Mouse (Mus musculus) left cerebral cortex, adult 2 months (tissue): ENCODE data around the gene Pbx1. TPM values are rescaled to one million over a fixed set of nuclear protein-coding genes. Genes with fewer than 3 reads are reported as not detected.

Experiments used
- DNase-seq, 2 experiments: peaks; one replicate each; pipeline ENCODE4 v3.0.0; 2021 to 2022; ENCODE audit warnings: low spot score in 2 of 2, mixed read lengths in 1 of 2; ENCODE audit errors: extremely low spot score in 1 of 2
- H3K27ac ChIP-seq: fragments of 200-600 bp; 2 replicates; pipeline ENCODE4 v1.8.1; 2022
- H3K4me3 ChIP-seq: fragments of 200-600 bp; 2 replicates; pipeline ENCODE4 v1.8.1; 2022
- CTCF ChIP-seq: fragments of 200-600 bp; IDR thresholded peaks from 2 replicates; pipeline ENCODE4 v1.8.1; 2022; ENCODE audit warnings: antibody characterized with exemption, mild to moderate bottlenecking, moderate library complexity
- intact Hi-C: fragments of 180-260 bp; cut with DNase I; formaldehyde crosslinking; loops from one replicate; pipeline ENCODE4 v1.15.1; 2025
- total RNA-seq, 2 experiments: library from RNA; stranded (reverse); gene quantifications; 2 replicates each; pipeline ENCODE4 v1.2.3; 2021

Pbx1 gene
- total RNA-seq, 2 experiments from 2014 or later: 140 to 143 TPM

GRCm38 (mm10) chr1:168433671-168434070 is 1.6 kb upstream of the Pbx1 start:
- intact Hi-C loops: loop anchor here (2.0 to 5.0 kb wide), 5 partner anchors 219 to 1024 kb away; no protein-coding TSS in a partner anchor
- no peak overlapping the region for H3K4me3 ChIP-seq
- H3K27ac ChIP-seq: no peak overlapping the region
- no peak for TF ChIP-seq CTCF
- DNase-seq: no peak

- peak overlapping the region; percentile 52 for H3K4me3 ChIP-seq
- intact Hi-C loops: loop anchor here (2.0 to 5.0 kb wide), 5 partner anchors 218 to 1025 kb away; no protein-coding TSS in a partner anchor
- peak overlapping the region; percentile 84 for H3K27ac ChIP-seq
- peak; percentile 92 to 96 for DNase-seq
- TF ChIP-seq CTCF: no peak
Observed at GRCm38 (mm10) chr1:168432281-168432725, 233 bp upstream of the Pbx1 start.

- H3K27ac ChIP-seq: peak overlapping the region; percentile 96
- peak in 1 of 2 experiments; percentile 73 for DNase-seq
- no peak for TF ChIP-seq CTCF
- peak overlapping the region; percentile 90 for H3K4me3 ChIP-seq
- intact Hi-C loops: loop anchor here (2.0 to 5.0 kb wide), 5 partner anchors 217 to 1026 kb away; no protein-coding TSS in a partner anchor
Observed at GRCm38 (mm10) chr1:168431711-168432231, 299 bp downstream of the Pbx1 start.

- Histone ChIP-seq H3K27ac (peak overlapping the region; percentile 96), H3K4me3 (peak overlapping the region; percentile 90)
- DNase-seq: peak; percentile 28 to 41
- TF ChIP-seq CTCF: no peak
- intact Hi-C loops: loop anchor here (5.0 kb wide), 3 partner anchors 246 to 1026 kb away; no protein-coding TSS in a partner anchor
Observed at GRCm38 (mm10) chr1:168430868-168431710, 981 bp downstream of the Pbx1 start.

- no peak for DNase-seq
- TF ChIP-seq CTCF: no peak
- intact Hi-C loops: loop anchor here (2.0 to 5.0 kb wide), 7 partner anchors 39 to 1027 kb away; no protein-coding TSS in a partner anchor
- peak overlapping the region; percentile 96 for H3K27ac ChIP-seq
- H3K4me3 ChIP-seq: peak overlapping the region; percentile 90
Observed at GRCm38 (mm10) chr1:168429856-168430644, 2.0 kb downstream of the Pbx1 start.

- intact Hi-C loops: loop anchor here (2.0 to 5.0 kb wide), 4 partner anchors 39 to 487 kb away; no protein-coding TSS in a partner anchor
- no peak for DNase-seq
- Histone ChIP-seq H3K4me3 (peak overlapping the region; percentile 90), H3K27ac (peak overlapping the region; percentile 96)
- TF ChIP-seq CTCF: no peak
Observed at GRCm38 (mm10) chr1:168429406-168429805, 2.7 kb downstream of the Pbx1 start.

- intact Hi-C loops: loop anchor here (2.0 to 5.0 kb wide), 4 partner anchors 37 to 485 kb away; no protein-coding TSS in a partner anchor
- no peak for TF ChIP-seq CTCF
Observed at GRCm38 (mm10) chr1:168428255-168428654, 3.8 kb downstream of the Pbx1 start.

GRCm38 (mm10) chr1:168427596-168427995 is 4.5 kb downstream of the Pbx1 start:
- DNase-seq: no peak
- H3K27ac ChIP-seq: peak overlapping the region; percentile 96
- peak overlapping the region; percentile 90 for H3K4me3 ChIP-seq
- TF ChIP-seq CTCF: no peak
- intact Hi-C loops: loop anchor here (5.0 kb wide), 2 partner anchors 85 to 105 kb away; no protein-coding TSS in a partner anchor

More at GRCm38 (mm10) chr1:168428255-168428654, 3.8 kb downstream of the Pbx1 start:
- Histone ChIP-seq H3K27ac (peak overlapping the region; percentile 96), H3K4me3 (peak overlapping the region; percentile 90)
- DNase-seq: no peak

GRCm38 (mm10) chr1:168426900-168427299 is 5.2 kb downstream of the Pbx1 start:
- DNase-seq: no peak
- intact Hi-C loops: loop anchor here (5.0 kb wide), 2 partner anchors 85 to 105 kb away; no protein-coding TSS in a partner anchor
- H3K4me3 ChIP-seq: peak overlapping the region; percentile 90
- H3K27ac ChIP-seq: peak overlapping the region; percentile 96
- no peak for TF ChIP-seq CTCF

- Histone ChIP-seq H3K27ac (peak overlapping the region; percentile 96), H3K4me3 (peak overlapping the region; percentile 90)
- intact Hi-C loops: loop anchor here (5.0 kb wide), 2 partner anchors 84 to 104 kb away; no protein-coding TSS in a partner anchor
- no peak for TF ChIP-seq CTCF
- DNase-seq: no peak
Observed at GRCm38 (mm10) chr1:168426281-168426680, 5.8 kb downstream of the Pbx1 start.
